Mouse (Mus musculus): ENCODE results near the gene Pex1. TPM values are rescaled to one million over a fixed set of nuclear protein-coding genes. Genes with fewer than 3 reads are reported as not detected.

Pex1 gene
- polyA plus RNA-seq, 1 experiment from 2014 or later = 14.7 TPM

GRCm38 (mm10) chr5:3631512-3632271 is 35.8 kb downstream of the Pex1 start:
- 78% methylated on average over 16 of the region's 16 CpGs for WGBS
- Histone ChIP-seq H3K27ac (ENCODE audit: low read length) (no peak overlapping the region), H3K9ac (ENCODE audit: low read length) (no peak overlapping the region), H3K27me3 (ENCODE audit: control insufficient read depth, insufficient read depth, low read depth, low read length) (no peaks in the 10 kb centered on the region), H3K4me2 (ENCODE audit: low read depth, low read length) (no peak overlapping the region), H3K4me3 (ENCODE audit: low read length) (no peak overlapping the region), H3K9me3 (ENCODE audit: control insufficient read depth, low read length) (no peaks in the 10 kb centered on the region), H3K4me1 (replicated peaks; ENCODE audit: control insufficient read depth, insufficient read depth, low read length) (no peaks in the 10 kb centered on the region), H3K36me3 (ENCODE audit: control insufficient read depth, insufficient read depth, low read length) (peaks cover 14% of the 10 kb centered on the region)
- no peak for ATAC-seq (ENCODE audit: low read depth)

DNA sequence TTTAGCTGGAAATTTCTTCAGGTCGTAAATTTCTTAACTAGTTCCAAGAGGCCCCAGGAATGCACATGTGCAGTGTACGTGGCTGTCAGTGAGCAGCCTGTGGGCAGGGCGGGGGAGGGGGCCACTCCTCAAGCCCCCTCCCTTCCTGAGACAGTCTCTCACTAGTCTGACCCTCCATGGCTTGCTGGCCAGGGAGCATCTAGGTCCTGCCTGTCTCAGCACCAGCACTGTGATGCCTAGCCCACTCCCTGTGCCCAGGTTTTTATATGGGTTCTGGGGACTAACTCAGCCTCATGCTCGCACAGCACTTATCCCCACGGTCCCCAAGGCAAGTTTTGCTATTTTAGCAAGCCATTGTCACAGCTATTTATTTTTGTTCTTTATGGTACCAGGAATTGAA is 36.4 kb downstream of the Pex1 start:
- Histone ChIP-seq H3K9ac (ENCODE audit: low read length) (no peak overlapping the region), H3K36me3 (ENCODE audit: control insufficient read depth, insufficient read depth, low read length) (peaks cover 14% of the 10 kb centered on the region), H3K4me1 (replicated peaks; ENCODE audit: control insufficient read depth, insufficient read depth, low read length) (no peaks in the 10 kb centered on the region), H3K27ac (ENCODE audit: low read length) (no peak overlapping the region), H3K4me3 (ENCODE audit: low read length) (no peak overlapping the region), H3K9me3 (ENCODE audit: control insufficient read depth, low read length) (no peaks in the 10 kb centered on the region), H3K4me2 (ENCODE audit: low read depth, low read length) (no peak overlapping the region), H3K27me3 (ENCODE audit: control insufficient read depth, insufficient read depth, low read depth, low read length) (no peaks in the 10 kb centered on the region)
- ATAC-seq (ENCODE audit: low read depth) = no peak
- 79% methylated on average over 5 of the region's 5 CpGs for WGBS

GRCm38 (mm10) chr5:3633315-3633714 is 37.4 kb downstream of the Pex1 start:
- Histone ChIP-seq H3K9ac (ENCODE audit: low read length) (no peak overlapping the region), H3K4me1 (replicated peaks; ENCODE audit: control insufficient read depth, insufficient read depth, low read length) (no peaks in the 10 kb centered on the region), H3K27ac (ENCODE audit: low read length) (no peak overlapping the region), H3K4me2 (ENCODE audit: low read depth, low read length) (no peak overlapping the region), H3K9me3 (ENCODE audit: control insufficient read depth, low read length) (no peaks in the 10 kb centered on the region), H3K4me3 (ENCODE audit: low read length) (no peak overlapping the region), H3K27me3 (ENCODE audit: control insufficient read depth, insufficient read depth, low read depth, low read length) (no peaks in the 10 kb centered on the region), H3K36me3 (ENCODE audit: control insufficient read depth, insufficient read depth, low read length) (peaks cover 14% of the 10 kb centered on the region)
- 93% methylated on average over 13 of the region's 13 CpGs for WGBS
- ATAC-seq (ENCODE audit: low read depth) = no peak

DNA sequence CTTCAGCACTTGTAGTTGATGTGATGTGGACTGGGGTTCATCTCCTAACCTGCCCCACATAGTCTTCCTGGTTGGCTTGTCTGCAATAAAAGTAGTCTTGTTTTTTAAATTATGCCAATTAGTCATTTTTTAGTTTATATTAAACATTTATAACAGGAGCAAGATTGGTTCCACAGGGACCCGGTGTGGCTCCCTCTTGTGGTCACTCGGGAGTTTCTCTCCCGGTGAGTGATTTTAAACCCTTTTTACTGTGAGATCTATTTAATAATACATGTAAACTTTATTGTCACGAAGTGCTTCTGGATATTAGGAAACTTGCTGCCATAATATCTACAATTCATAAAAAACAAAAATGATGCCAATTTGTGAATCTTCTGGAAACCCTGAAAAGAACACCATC is 38.1 kb downstream of the Pex1 start:
- 65% methylated on average over 4 of the region's 4 CpGs for WGBS

GRCm38 (mm10) chr5:3635286-3635685 is 39.4 kb downstream of the Pex1 start:
- Histone ChIP-seq H3K27me3 (ENCODE audit: control insufficient read depth, insufficient read depth, low read depth, low read length) (no peaks in the 10 kb centered on the region), H3K36me3 (ENCODE audit: control insufficient read depth, insufficient read depth, low read length) (peaks cover 18% of the 10 kb centered on the region), H3K4me2 (ENCODE audit: low read depth, low read length) (no peak overlapping the region), H3K9ac (ENCODE audit: low read length) (no peak overlapping the region), H3K4me3 (ENCODE audit: low read length) (no peak overlapping the region), H3K4me1 (replicated peaks; ENCODE audit: control insufficient read depth, insufficient read depth, low read length) (no peaks in the 10 kb centered on the region), H3K9me3 (ENCODE audit: control insufficient read depth, low read length) (no peaks in the 10 kb centered on the region), H3K27ac (ENCODE audit: low read length) (no peak overlapping the region)
- ATAC-seq (ENCODE audit: low read depth) = no peak
- WGBS = 74% methylated on average over 8 of the region's 8 CpGs

More for the DNA sequence above, 38.1 kb downstream of the Pex1 start:
- Histone ChIP-seq H3K4me3 (ENCODE audit: low read length) (no peak overlapping the region), H3K27ac (ENCODE audit: low read length) (no peak overlapping the region), H3K9ac (ENCODE audit: low read length) (no peak overlapping the region), H3K4me1 (replicated peaks; ENCODE audit: control insufficient read depth, insufficient read depth, low read length) (no peaks in the 10 kb centered on the region), H3K36me3 (ENCODE audit: control insufficient read depth, insufficient read depth, low read length) (peaks cover 14% of the 10 kb centered on the region), H3K9me3 (ENCODE audit: control insufficient read depth, low read length) (no peaks in the 10 kb centered on the region), H3K4me2 (ENCODE audit: low read depth, low read length) (no peak overlapping the region), H3K27me3 (ENCODE audit: control insufficient read depth, insufficient read depth, low read depth, low read length) (no peaks in the 10 kb centered on the region)
- ATAC-seq (ENCODE audit: low read depth) = no peak

DNA sequence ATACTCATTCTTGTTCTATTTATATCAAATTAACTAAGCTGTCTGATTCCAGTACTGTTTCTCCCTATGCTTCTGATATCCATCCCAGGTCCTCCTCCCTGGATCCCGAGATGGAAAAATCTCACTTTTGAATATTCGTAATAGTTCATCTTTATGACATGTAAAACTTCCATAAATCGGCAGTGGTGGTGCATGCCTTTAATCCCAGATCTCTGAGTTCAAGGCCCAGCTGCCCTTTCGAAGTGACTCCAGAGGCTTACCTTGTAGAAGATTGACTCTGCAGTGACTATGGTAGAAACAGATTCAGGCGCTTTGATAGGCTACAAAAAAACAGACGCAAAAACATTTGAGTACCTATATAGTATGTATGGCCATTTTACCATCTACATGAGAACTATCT is 48.8 kb downstream of the Pex1 start:
- no peak overlapping the region for H3K4me3 ChIP-seq (ENCODE audit: low read length)
- peaks cover 7% of the 10 kb centered on the region for H3K4me1 ChIP-seq (replicated peaks; ENCODE audit: control insufficient read depth, insufficient read depth, low read length)
- no peaks in the 10 kb centered on the region for H3K9me3 ChIP-seq (ENCODE audit: control insufficient read depth, low read length)
- H3K27me3 ChIP-seq (ENCODE audit: control insufficient read depth, insufficient read depth, low read depth, low read length) = no peaks in the 10 kb centered on the region
- H3K4me2 ChIP-seq (ENCODE audit: low read depth, low read length) = no peak overlapping the region
- no peak overlapping the region for H3K9ac ChIP-seq (ENCODE audit: low read length)
- 90% methylated on average over 6 of the region's 6 CpGs for WGBS
- H3K27ac ChIP-seq (ENCODE audit: low read length) = no peak overlapping the region
- peaks cover 29% of the 10 kb centered on the region for H3K36me3 ChIP-seq (ENCODE audit: control insufficient read depth, insufficient read depth, low read length)
- no peak for ATAC-seq (ENCODE audit: low read depth)

DNA sequence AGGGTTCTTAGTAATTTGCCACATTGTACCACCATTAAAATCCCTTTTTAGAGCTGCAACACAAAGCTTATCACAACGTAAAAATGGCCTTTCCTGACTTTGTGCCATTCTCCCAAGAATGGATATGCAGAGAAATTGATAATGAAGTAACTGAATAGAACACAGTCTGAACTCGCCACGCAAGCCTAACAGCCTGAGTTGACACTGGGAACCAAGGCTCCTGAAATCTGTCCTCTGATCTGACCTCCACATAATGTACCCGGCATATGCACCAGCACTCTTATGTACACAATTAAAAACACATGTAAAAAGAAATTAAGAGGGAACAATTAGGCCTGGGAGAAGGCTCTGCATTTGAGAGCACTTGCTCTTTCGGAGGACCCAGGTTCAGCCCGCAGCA is 49.5 kb downstream of the Pex1 start:
- no peak overlapping the region for H3K27ac ChIP-seq (ENCODE audit: low read length)
- no peaks in the 10 kb centered on the region for H3K27me3 ChIP-seq (ENCODE audit: control insufficient read depth, insufficient read depth, low read depth, low read length)
- no peaks in the 10 kb centered on the region for H3K9me3 ChIP-seq (ENCODE audit: control insufficient read depth, low read length)
- peaks cover 26% of the 10 kb centered on the region for H3K36me3 ChIP-seq (ENCODE audit: control insufficient read depth, insufficient read depth, low read length)
- no peak overlapping the region for H3K4me3 ChIP-seq (ENCODE audit: low read length)
- no peak for ATAC-seq (ENCODE audit: low read depth)
- H3K4me2 ChIP-seq (ENCODE audit: low read depth, low read length) = no peak overlapping the region
- H3K9ac ChIP-seq (ENCODE audit: low read length) = no peak overlapping the region; the same call in 1 of the 2 replicates
- peaks cover 7% of the 10 kb centered on the region for H3K4me1 ChIP-seq (replicated peaks; ENCODE audit: control insufficient read depth, insufficient read depth, low read length)
- WGBS = 81% methylated on average over 6 of the region's 6 CpGs

GRCm38 (mm10) chr5:3646539-3646938 is 50.7 kb downstream of the Pex1 start:
- H3K9ac ChIP-seq (ENCODE audit: low read length) = peak overlapping the region; percentile 70
- no peaks in the 10 kb centered on the region for H3K27me3 ChIP-seq (ENCODE audit: control insufficient read depth, insufficient read depth, low read depth, low read length)
- H3K27ac ChIP-seq (ENCODE audit: low read length) = no peak overlapping the region
- WGBS = 10% methylated on average over 6 of the region's 6 CpGs
- peak overlapping the region; percentile 72 for H3K4me2 ChIP-seq (ENCODE audit: low read depth, low read length)
- H3K9me3 ChIP-seq (ENCODE audit: control insufficient read depth, low read length) = no peaks in the 10 kb centered on the region
- peaks cover 7% of the 10 kb centered on the region for H3K4me1 ChIP-seq (replicated peaks; ENCODE audit: control insufficient read depth, insufficient read depth, low read length)
- H3K36me3 ChIP-seq (ENCODE audit: control insufficient read depth, insufficient read depth, low read length) = peaks cover 18% of the 10 kb centered on the region
- ATAC-seq (ENCODE audit: low read depth) = no peak
- H3K4me3 ChIP-seq (ENCODE audit: low read length) = peak overlapping the region; percentile 99

DNA sequence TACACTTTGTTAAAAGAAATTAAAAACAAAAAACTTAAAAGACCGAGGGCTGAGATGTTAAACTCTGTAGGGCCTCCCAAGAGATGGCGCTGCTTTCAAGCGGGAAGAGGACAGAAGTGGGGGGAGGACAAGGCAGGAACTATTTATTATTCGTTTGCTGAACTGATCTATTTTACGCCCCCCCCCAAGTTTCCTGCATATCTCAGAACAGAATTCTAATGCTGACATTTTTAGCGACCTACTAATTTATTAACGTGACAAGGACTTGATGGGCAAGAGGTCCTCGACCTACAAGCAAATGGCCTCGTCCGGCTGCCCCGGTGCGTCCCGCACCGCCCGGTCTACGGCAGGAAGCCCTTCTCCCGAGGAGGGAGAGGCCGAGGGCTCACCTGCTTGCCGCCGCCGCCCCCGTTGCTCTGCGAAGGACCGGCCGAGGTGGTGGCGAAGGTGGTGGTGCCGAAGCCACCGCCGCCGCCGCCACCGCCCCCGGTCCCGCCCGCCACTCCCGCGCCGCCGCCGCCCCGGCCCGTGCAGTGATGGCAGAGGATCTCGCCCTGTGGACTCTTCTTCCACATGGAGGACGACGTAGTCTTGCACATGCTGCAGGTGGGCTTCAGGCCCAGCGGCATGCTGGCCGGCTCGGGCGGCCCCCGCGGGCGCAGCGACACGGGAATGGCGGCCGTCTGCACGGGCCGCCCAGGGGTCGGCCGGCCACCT is 51.3 kb downstream of the Pex1 start:
- no peaks in the 10 kb centered on the region for H3K9me3 ChIP-seq (ENCODE audit: control insufficient read depth, low read length)
- ATAC-seq (ENCODE audit: low read depth) = peak; percentile 59
- WGBS = under 1% methylated on average over 60 of the region's 60 CpGs
- H3K9ac ChIP-seq (ENCODE audit: low read length) = peak overlapping the region; percentile 92
- H3K4me1 ChIP-seq (replicated peaks; ENCODE audit: control insufficient read depth, insufficient read depth, low read length) = peaks cover 7% of the 10 kb centered on the region
- peak overlapping the region; percentile 72 for H3K4me2 ChIP-seq (ENCODE audit: low read depth, low read length)
- peak overlapping the region; percentile 99 for H3K4me3 ChIP-seq (ENCODE audit: low read length)
- H3K27me3 ChIP-seq (ENCODE audit: control insufficient read depth, insufficient read depth, low read depth, low read length) = no peaks in the 10 kb centered on the region
- H3K36me3 ChIP-seq (ENCODE audit: control insufficient read depth, insufficient read depth, low read length) = peaks cover 12% of the 10 kb centered on the region
- H3K27ac ChIP-seq (ENCODE audit: low read length) = peak overlapping the region; percentile 95

Measured in lung, embryonic 16.5 days (tissue).